Mouse (Mus musculus) CH12.LX (cell line): ENCODE data around the gene Mmrn1.

Source experiments
- CTCF ChIP-seq, 2 experiments: IDR thresholded peaks in 1 of 2; conservative IDR thresholded peaks in 1 of 2; 2 replicates each; pipeline ENCODE4 v1.5.1; 2011 to 2012; ENCODE audit warnings: low read depth in 2 of 2, low read length in 2 of 2, improper control_type of control experiment in 1 of 2, inconsistent platforms in 1 of 2, mild to moderate bottlenecking in 1 of 2, moderate library complexity in 1 of 2
- ELF1 ChIP-seq: IDR thresholded peaks from 2 replicates; pipeline ENCODE4 v1.6.1; 2014; ENCODE audit warnings: low read depth, mild to moderate bottlenecking, inconsistent platforms, low read length, improper control_type of control experiment
- IRF4 ChIP-seq: IDR thresholded peaks from 2 replicates; pipeline ENCODE4 v1.6.1; 2014; ENCODE audit warnings: low read depth, mild to moderate bottlenecking, inconsistent platforms, low read length, improper control_type of control experiment
- POLR2A ChIP-seq: IDR thresholded peaks from 2 replicates; pipeline ENCODE4 v1.6.1; 2011; ENCODE audit warnings: low read depth, mild to moderate bottlenecking, improper control_type of control experiment, low read length
- USF2 ChIP-seq: conservative IDR thresholded peaks from 2 replicates; pipeline ENCODE4 v1.6.1; 2011; ENCODE audit warnings: low read depth, low read length, improper control_type of control experiment
- ZC3H11A ChIP-seq: IDR thresholded peaks from 2 replicates; pipeline ENCODE4 v1.6.1; 2012; ENCODE audit warnings: low read depth, mild to moderate bottlenecking, inconsistent platforms, low read length, improper control_type of control experiment

DNA sequence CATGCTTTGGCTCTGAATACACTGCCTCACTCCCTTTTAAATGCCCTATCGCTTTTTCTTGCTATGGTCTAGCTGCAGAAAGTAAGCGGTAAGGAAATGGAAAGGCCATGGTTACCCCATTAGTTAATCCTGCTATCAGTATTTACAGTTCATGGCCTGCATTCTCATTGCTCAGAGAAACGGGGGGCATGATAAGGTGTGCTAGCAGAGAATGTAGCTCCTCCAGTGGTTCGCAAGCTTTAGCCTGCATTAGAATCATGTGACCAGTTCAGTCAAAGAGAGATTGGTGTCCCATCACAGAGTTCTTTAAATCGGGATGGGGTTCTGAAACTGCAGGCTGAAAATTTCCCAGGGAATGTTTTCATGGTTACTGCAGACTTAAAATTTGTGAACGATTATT lies 44.6 kb downstream of the Mmrn1 start:
- TF ChIP-seq CTCF (conservative IDR thresholded peaks at IDR 0.05 in 1 of 2, IDR thresholded peaks at IDR 0.05 in 1 of 2; ENCODE audit: low read depth in 2 of 2, low read length in 2 of 2) (no peak), POLR2A (no peak), USF2 (no peak), ZC3H11A (no peak), ELF1 (no peak), IRF4 (no peak)
